Mouse (Mus musculus) embryonic facial prominence, embryonic 11.5 days (tissue): ENCODE results near the gene Slc38a9. TPM values are rescaled to one million over a fixed set of nuclear protein-coding genes. Genes with fewer than 3 reads are reported as not detected.
A peak's percentile ranks its signal among the peaks of the same experiment; 100 is the strongest.

ENCODE experiments used
- ATAC-seq: fragments of 200-750 bp; cut with Nextera tagmentation; replicated peaks from 2 replicates; pipeline ENCODE4 v1.8.0; 2017; ENCODE audit warnings: low read depth; ENCODE audit not compliant: insufficient number of reproducible peaks, low FRiP score, low TSS enrichment
- DNase-seq: peaks from one replicate; pipeline ENCODE4 v3.0.0-alpha.2; 2015; ENCODE audit warnings: low spot score
- H3K27ac ChIP-seq: fragments of 300-500 bp; sonication (generic); replicated peaks from 2 replicates; pipeline ENCODE4 v1.5.1; 2014; ENCODE audit warnings: mild to moderate bottlenecking, low read depth, low read length, control low read depth
- H3K27me3 ChIP-seq: fragments of 300-500 bp; sonication (generic); 2 replicates; pipeline ENCODE4 v1.6.1; 2014; ENCODE audit warnings: mild to moderate bottlenecking, low read length, moderate library complexity, mixed read lengths; ENCODE audit not compliant: control insufficient read depth, insufficient read depth
- H3K36me3 ChIP-seq: fragments of 300-500 bp; sonication (generic); replicated peaks from 2 replicates; pipeline ENCODE4 v1.6.1; 2014; ENCODE audit warnings: low read depth, mild to moderate bottlenecking, low read length, moderate library complexity, mixed read lengths; ENCODE audit not compliant: control insufficient read depth, insufficient read depth
- H3K4me1 ChIP-seq: fragments of 300-500 bp; sonication (generic); 2 replicates; pipeline ENCODE4 v1.6.1; 2014; ENCODE audit warnings: low read length, mixed read lengths; ENCODE audit not compliant: control insufficient read depth, insufficient read depth
- H3K4me2 ChIP-seq: fragments of 300-500 bp; sonication (generic); 2 replicates; pipeline ENCODE4 v1.6.1; 2014; ENCODE audit warnings: low read depth, mild to moderate bottlenecking, control low read depth, low read length, moderate library complexity
- H3K4me3 ChIP-seq: fragments of 300-500 bp; sonication (generic); 2 replicates; pipeline ENCODE4 v1.5.1; 2014; ENCODE audit warnings: low read depth, low read length, control low read depth
- H3K9ac ChIP-seq: fragments of 300-500 bp; sonication (generic); replicated peaks from 2 replicates; pipeline ENCODE4 v1.6.1; 2014; ENCODE audit warnings: mild to moderate bottlenecking, control low read depth, low read length
- H3K9me3 ChIP-seq: fragments of 300-500 bp; sonication (generic); replicated peaks from 2 replicates; pipeline ENCODE4 v1.6.1; 2016; ENCODE audit warnings: mild to moderate bottlenecking, low read length, inconsistent platforms, mixed read lengths; ENCODE audit not compliant: control insufficient read depth
- WGBS: fragments of 180-500 bp; shearing (Covaris S2); extraction: QIAGEN DNeasy Blood & Tissue Kit; methylation state at CpG from one replicate; pipeline ENCODE4 v1.1.7; 2014; 5-methylcytosine and 5-hydroxymethylcytosine counted together
- polyA plus RNA-seq: library from polyadenylated mRNA; unstranded; fragments of >200 nt; fragmentation: Nextera tagmentation; extraction: Ambion mirVana; gene quantifications from 2 replicates; pipeline ENCODE4 v1.2.1, GENCODE M21; 2014

Slc38a9 gene
- polyA plus RNA-seq, 1 experiment from 2014 or later, result 10.8 TPM

GRCm38 (mm10) chr13:112770528-112771328 is 110.2 kb downstream of the Slc38a9 start:
- H3K27ac ChIP-seq, result no peak overlapping the region; the same call in 1 of the 2 replicates
- no peaks in the 10 kb centered on the region for H3K36me3 ChIP-seq
- H3K9ac ChIP-seq, result no peak overlapping the region
- no peak overlapping the region for H3K4me2 ChIP-seq
- DNase-seq (peak; percentile 80), ATAC-seq (peak; percentile 75)
- no peaks in the 10 kb centered on the region; the same call in 1 of the 2 replicates for H3K9me3 ChIP-seq
- H3K4me3 ChIP-seq, result no peak overlapping the region
- 39% methylated on average over 11 of the region's 11 CpGs for WGBS
- no peaks in the 10 kb centered on the region for H3K4me1 ChIP-seq
- H3K27me3 ChIP-seq, result no peaks in the 10 kb centered on the region

GRCm38 (mm10) chr13:112771447-112772208 is 111.1 kb downstream of the Slc38a9 start:
- no peak overlapping the region for H3K9ac ChIP-seq
- ATAC-seq, result no peak
- 43% methylated on average over 15 of the region's 15 CpGs for WGBS
- no peak overlapping the region for H3K4me2 ChIP-seq
- no peaks in the 10 kb centered on the region for H3K27me3 ChIP-seq
- no peak for DNase-seq
- H3K4me3 ChIP-seq, result no peak overlapping the region
- H3K36me3 ChIP-seq, result no peaks in the 10 kb centered on the region
- no peaks in the 10 kb centered on the region for H3K4me1 ChIP-seq
- no peak overlapping the region; the same call in 1 of the 2 replicates for H3K27ac ChIP-seq
- no peaks in the 10 kb centered on the region; the same call in 1 of the 2 replicates for H3K9me3 ChIP-seq

- ATAC-seq, result no peak
- no peak overlapping the region for H3K4me3 ChIP-seq
- H3K27ac ChIP-seq, result no peak overlapping the region
- no peaks in the 10 kb centered on the region for H3K27me3 ChIP-seq
- DNase-seq, result no peak
- no peak overlapping the region for H3K4me2 ChIP-seq
- no peaks in the 10 kb centered on the region for H3K4me1 ChIP-seq
- H3K9ac ChIP-seq, result no peak overlapping the region
- H3K36me3 ChIP-seq, result no peaks in the 10 kb centered on the region
- 64% methylated on average over 11 of the region's 11 CpGs for WGBS
- no peaks in the 10 kb centered on the region for H3K9me3 ChIP-seq
Observed at GRCm38 (mm10) chr13:112772252-112772651, 111.7 kb downstream of the Slc38a9 start.

- 80% methylated on average over 14 of the region's 14 CpGs for WGBS
- H3K27ac ChIP-seq, result no peak overlapping the region
- no peaks in the 10 kb centered on the region for H3K27me3 ChIP-seq
Observed at GRCm38 (mm10) chr13:112772861-112773260, 112.3 kb downstream of the Slc38a9 start.

GRCm38 (mm10) chr13:112773991-112774675 is 113.6 kb downstream of the Slc38a9 start:
- no peak overlapping the region for H3K27ac ChIP-seq
- H3K9ac ChIP-seq, result no peak overlapping the region
- DNase-seq (no peak), ATAC-seq (no peak)
- H3K9me3 ChIP-seq, result no peaks in the 10 kb centered on the region
- H3K4me1 ChIP-seq, result no peaks in the 10 kb centered on the region
- no peaks in the 10 kb centered on the region for H3K36me3 ChIP-seq
- H3K4me2 ChIP-seq, result no peak overlapping the region
- H3K4me3 ChIP-seq, result no peak overlapping the region
- 88% methylated on average over 3 of the region's 3 CpGs for WGBS
- no peaks in the 10 kb centered on the region for H3K27me3 ChIP-seq

More at GRCm38 (mm10) chr13:112772861-112773260, 112.3 kb downstream of the Slc38a9 start:
- Histone ChIP-seq H3K4me1 (no peaks in the 10 kb centered on the region), H3K4me2 (no peak overlapping the region), H3K9me3 (no peaks in the 10 kb centered on the region), H3K4me3 (no peak overlapping the region), H3K36me3 (no peaks in the 10 kb centered on the region), H3K9ac (no peak overlapping the region)
- no peak for DNase-seq
- ATAC-seq, result no peak

- H3K9me3 ChIP-seq, result no peaks in the 10 kb centered on the region
- H3K36me3 ChIP-seq, result no peaks in the 10 kb centered on the region
- no peak overlapping the region for H3K9ac ChIP-seq
- no peaks in the 10 kb centered on the region for H3K27me3 ChIP-seq
- no peak overlapping the region for H3K4me2 ChIP-seq
- H3K4me1 ChIP-seq, result no peaks in the 10 kb centered on the region
- 84% methylated on average over 10 of the region's 10 CpGs for WGBS
- DNase-seq (no peak), ATAC-seq (no peak)
- H3K27ac ChIP-seq, result no peak overlapping the region
- no peak overlapping the region for H3K4me3 ChIP-seq
Observed at GRCm38 (mm10) chr13:112775856-112776255, 115.3 kb downstream of the Slc38a9 start.

- Histone ChIP-seq H3K9ac (no peak overlapping the region), H3K4me3 (no peak overlapping the region), H3K27me3 (no peaks in the 10 kb centered on the region), H3K27ac (no peak overlapping the region), H3K4me1 (no peaks in the 10 kb centered on the region), H3K4me2 (no peak overlapping the region), H3K36me3 (no peaks in the 10 kb centered on the region), H3K9me3 (no peaks in the 10 kb centered on the region)
- 93% methylated on average over 5 of the region's 5 CpGs for WGBS
- no peak for ATAC-seq
- DNase-seq, result no peak
Observed at GRCm38 (mm10) chr13:112778407-112778806, 117.9 kb downstream of the Slc38a9 start.
